Mouse (Mus musculus): ENCODE results near the gene Scamp3.
"Not testable (repeated sequence)": the region's sequence is repeated elsewhere in the genome, so short reads cannot be mapped to it uniquely, and the experiment has no call there.

Gene Scamp3

GRCm38 (mm10) chr3:89199839-89200238 is 22.6 kb downstream of the Scamp3 start:
- in situ Hi-C loops (cut with MboI): no loop called here

GRCm38 (mm10) chr3:89202253-89203141 is 25.2 kb downstream of the Scamp3 start, which contains the start of gene Gba:
Gene Gba (plus strand): TSS chr3:89202928.
- in situ Hi-C loops (cut with MboI): no loop called here

GRCm38 (mm10) chr3:89203142-89203514 is 25.9 kb downstream of the Scamp3 start:
- in situ Hi-C loops (cut with MboI): no loop called here

GRCm38 (mm10) chr3:89206079-89206478 is 28.8 kb downstream of the Scamp3 start:
- in situ Hi-C loops (cut with MboI): no loop called here

- in situ Hi-C loops (cut with MboI): no loop called here
These were observed 29.4 kb downstream of the Scamp3 start for GRCm38 (mm10) chr3:89206695-89207094.

GRCm38 (mm10) chr3:89208075-89208657 is 30.9 kb downstream of the Scamp3 start:
- in situ Hi-C loops (cut with MboI): no loop called here

GRCm38 (mm10) chr3:89208736-89209135 is 31.5 kb downstream of the Scamp3 start:
- in situ Hi-C loops (cut with MboI): no loop called here

GRCm38 (mm10) chr3:89209731-89210130 is 32.5 kb downstream of the Scamp3 start:
- in situ Hi-C loops (cut with MboI): no loop called here

- in situ Hi-C loops (cut with MboI): no loop called here
These were observed 32.9 kb downstream of the Scamp3 start for GRCm38 (mm10) chr3:89210162-89210561.

GRCm38 (mm10) chr3:89210731-89211130 is 33.5 kb downstream of the Scamp3 start:
- in situ Hi-C loops (cut with MboI): no loop called here

GRCm38 (mm10) chr3:89213803-89214530 is 36.7 kb downstream of the Scamp3 start:
- in situ Hi-C loops (cut with MboI): no loop called here

- in situ Hi-C loops (cut with MboI): no loop called here
These were observed 37.6 kb downstream of the Scamp3 start, which contains the start of gene Thbs3 for GRCm38 (mm10) chr3:89214681-89215411. Gene Thbs3 (plus strand): TSS chr3:89215180.

GRCm38 (mm10) chr3:89215853-89216252 is 38.6 kb downstream of the Scamp3 start:
- in situ Hi-C loops (cut with MboI): no loop called here

- in situ Hi-C loops (cut with MboI): not testable (repeated sequence)
These were observed 39.1 kb downstream of the Scamp3 start for GRCm38 (mm10) chr3:89216407-89216806.

GRCm38 (mm10) chr3:89218271-89218670 is 41.0 kb downstream of the Scamp3 start:
- in situ Hi-C loops (cut with MboI): no loop called here

- in situ Hi-C loops (cut with MboI): no loop called here
These were observed 42.3 kb downstream of the Scamp3 start for GRCm38 (mm10) chr3:89219546-89219945.

GRCm38 (mm10) chr3:89221167-89221566 is 43.9 kb downstream of the Scamp3 start:
- in situ Hi-C loops (cut with MboI): no loop called here

- in situ Hi-C loops (cut with MboI): no loop called here
These were observed 47.5 kb downstream of the Scamp3 start for GRCm38 (mm10) chr3:89224796-89225195.

- in situ Hi-C loops (cut with MboI): no loop called here
These were observed 48.1 kb downstream of the Scamp3 start for GRCm38 (mm10) chr3:89225321-89225815.

- in situ Hi-C loops (cut with MboI): no loop called here
These were observed 48.6 kb downstream of the Scamp3 start for GRCm38 (mm10) chr3:89225918-89226317.

GRCm38 (mm10) chr3:89226361-89226760 is 49.1 kb downstream of the Scamp3 start:
- in situ Hi-C loops (cut with MboI): no loop called here

- in situ Hi-C loops (cut with MboI): no loop called here
These were observed 49.6 kb downstream of the Scamp3 start, which contains the start of gene Mtx1 for GRCm38 (mm10) chr3:89226900-89227299. Gene Mtx1 (minus strand): TSS chr3:89227088.
